Mouse (Mus musculus): ENCODE results near the gene Acsl3. TPM values are rescaled to one million over a fixed set of nuclear protein-coding genes. Genes with fewer than 3 reads are reported as not detected.

The Acsl3 gene
- polyA plus RNA-seq, 1 experiment from 2014 or later, result 66.9 TPM

DNA sequence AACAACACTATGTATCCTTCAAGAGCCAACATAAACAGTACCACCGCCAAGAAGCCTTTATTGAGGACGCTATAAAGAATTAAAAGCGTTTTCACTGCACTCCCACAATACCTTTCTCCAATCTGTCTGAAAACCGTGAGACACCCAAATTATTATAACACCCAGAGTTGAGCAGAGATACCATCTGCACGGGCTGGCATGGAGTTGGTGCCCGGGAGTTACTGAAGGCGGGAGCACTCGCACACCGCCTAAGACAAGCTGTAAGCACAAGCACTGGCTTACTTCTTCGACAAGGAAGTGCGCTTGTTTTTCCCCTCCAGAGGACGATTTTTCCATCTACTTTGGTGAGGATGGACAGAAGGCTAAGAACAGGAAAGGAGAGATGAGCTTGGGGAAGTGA, 84.6 kb downstream of the Acsl3 start:
- Histone ChIP-seq H3K4me2 (no peak overlapping the region), H3K27ac (ENCODE audit: low read depth, low read length) (no peak overlapping the region), H3K27me3 (ENCODE audit: control insufficient read depth, insufficient read depth, low read length) (no peaks in the 10 kb centered on the region), H3K4me1 (ENCODE audit: control insufficient read depth, insufficient read depth, low read length) (no peaks in the 10 kb centered on the region; the same call in 1 of the 2 replicates), H3K9me3 (replicated peaks; ENCODE audit: control insufficient read depth, low read length) (no peaks in the 10 kb centered on the region), H3K36me3 (ENCODE audit: control insufficient read depth, insufficient read depth, low read length) (no peaks in the 10 kb centered on the region), H3K4me3 (ENCODE audit: low read depth, low read length) (no peak overlapping the region), H3K9ac (ENCODE audit: low read depth, low read length) (no peak overlapping the region)
- 85% methylated on average over 12 of the region's 12 CpGs for WGBS (ENCODE audit: insufficient replicate concordance)
- no peak for ATAC-seq (replicated peaks; ENCODE audit: insufficient number of reproducible peaks, low FRiP score, low TSS enrichment)

DNA sequence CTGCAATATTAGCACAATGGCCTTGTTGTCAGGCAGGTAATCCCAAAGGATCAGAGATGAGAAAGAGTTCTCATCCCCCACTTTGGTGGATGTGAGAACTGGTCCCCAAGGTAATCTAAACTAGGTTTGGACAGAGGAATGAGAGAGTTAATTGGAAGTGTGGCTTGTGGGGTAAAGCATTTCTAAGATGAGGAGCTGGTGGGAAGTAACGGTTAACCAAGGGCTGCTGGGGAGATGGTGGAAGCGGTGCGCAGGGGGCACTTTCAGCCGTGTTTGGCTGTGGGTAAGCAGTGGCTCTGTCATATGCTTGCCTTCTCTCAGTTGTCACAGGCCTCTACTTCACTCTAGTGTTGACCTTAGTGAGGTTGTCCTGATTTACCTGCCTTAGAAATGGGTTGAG, 85.7 kb downstream of the Acsl3 start:
- WGBS (ENCODE audit: insufficient replicate concordance), result 84% methylated on average over 4 of the region's 4 CpGs
- Histone ChIP-seq H3K36me3 (ENCODE audit: control insufficient read depth, insufficient read depth, low read length) (no peaks in the 10 kb centered on the region), H3K4me3 (ENCODE audit: low read depth, low read length) (no peak overlapping the region), H3K4me1 (ENCODE audit: control insufficient read depth, insufficient read depth, low read length) (no peaks in the 10 kb centered on the region), H3K4me2 (no peak overlapping the region), H3K27ac (ENCODE audit: low read depth, low read length) (no peak overlapping the region), H3K9ac (ENCODE audit: low read depth, low read length) (no peak overlapping the region), H3K27me3 (ENCODE audit: control insufficient read depth, insufficient read depth, low read length) (no peaks in the 10 kb centered on the region), H3K9me3 (replicated peaks; ENCODE audit: control insufficient read depth, low read length) (no peaks in the 10 kb centered on the region)
- no peak for ATAC-seq (replicated peaks; ENCODE audit: insufficient number of reproducible peaks, low FRiP score, low TSS enrichment)

DNA sequence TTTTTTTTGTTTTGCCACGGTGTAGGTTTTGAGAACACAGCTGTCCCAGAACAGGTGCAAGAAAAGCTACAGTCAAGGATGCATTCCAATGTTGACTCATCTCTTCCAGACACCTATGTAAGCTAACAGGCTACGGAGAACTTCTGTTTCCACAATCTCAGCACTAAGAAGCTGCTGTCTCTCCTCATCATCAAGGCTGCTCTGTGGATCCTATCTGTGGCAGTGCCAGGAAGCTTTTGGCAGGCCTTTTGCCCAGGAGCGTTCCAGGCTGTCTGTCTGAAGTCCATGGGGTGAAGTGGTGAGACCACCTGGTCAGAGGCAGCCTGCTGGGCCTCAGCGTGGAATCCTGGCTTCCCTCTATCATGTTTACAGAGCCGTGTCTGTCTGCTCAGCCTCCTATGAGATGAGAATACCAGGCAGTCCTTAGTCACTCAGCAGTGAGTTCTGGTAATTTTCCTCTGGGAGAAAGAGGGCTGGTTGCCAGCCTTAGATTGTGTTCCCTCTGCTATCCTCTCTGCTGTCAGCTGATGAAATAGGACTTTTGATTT, 87.7 kb downstream of the Acsl3 start:
- no peaks in the 10 kb centered on the region for H3K36me3 ChIP-seq (ENCODE audit: control insufficient read depth, insufficient read depth, low read length)

More for the DNA sequence above, 87.7 kb downstream of the Acsl3 start:
- WGBS (ENCODE audit: insufficient replicate concordance), result 33% methylated on average over 5 of the region's 5 CpGs
- Histone ChIP-seq H3K4me1 (ENCODE audit: control insufficient read depth, insufficient read depth, low read length) (no peaks in the 10 kb centered on the region), H3K9me3 (replicated peaks; ENCODE audit: control insufficient read depth, low read length) (no peaks in the 10 kb centered on the region), H3K4me3 (ENCODE audit: low read depth, low read length) (no peak overlapping the region), H3K9ac (ENCODE audit: low read depth, low read length) (no peak overlapping the region), H3K27ac (ENCODE audit: low read depth, low read length) (no peak overlapping the region), H3K27me3 (ENCODE audit: control insufficient read depth, insufficient read depth, low read length) (no peaks in the 10 kb centered on the region), H3K4me2 (no peak overlapping the region)
- ATAC-seq (replicated peaks; ENCODE audit: insufficient number of reproducible peaks, low FRiP score, low TSS enrichment), result peak; percentile 49

Other genes starting within 250 kb of the Acsl3 start
- 107 and 113 TPM in 2 replicates for gene Farsb, start 168.9 kb upstream of the Acsl3 start, polyA plus RNA-seq (2014; fragmentation: Nextera tagmentation; extraction: Ambion mirVana)
- not detected in 2 replicates for gene Mogat1, start 146.8 kb upstream of the Acsl3 start, polyA plus RNA-seq (2014; fragmentation: Nextera tagmentation; extraction: Ambion mirVana)
- 0.09 TPM in 1 of 2 replicates, not detected in the other for gene BC035947, start 145.7 kb upstream of the Acsl3 start, polyA plus RNA-seq (2014; fragmentation: Nextera tagmentation; extraction: Ambion mirVana)
- 2.3 and 4.3 TPM in 2 replicates for gene Utp14b, start 213 bp downstream of the Acsl3 start, polyA plus RNA-seq (2014; fragmentation: Nextera tagmentation; extraction: Ambion mirVana)
- 0.33 and 0.69 TPM in 2 replicates for gene Kcne4, start 158.9 kb downstream of the Acsl3 start, polyA plus RNA-seq (2014; fragmentation: Nextera tagmentation; extraction: Ambion mirVana)